ENCODE assay signal across 8 mouse cellular contexts in genomic region chr4:119072363-119072940, GRCm38 (mm10). TPM values are rescaled to one million over a fixed set of nuclear protein-coding genes. Genes with fewer than 3 reads are reported as not detected.
DNase-seq lines count a peak whose midpoint lies in the region; ATAC-seq and TF ChIP-seq lines count a peak whose summit lies in the region.

No protein-coding gene starts in this region.

- no peak for DNase-seq in heart, adult 11 months
- peak; percentile 51 for DNase-seq in ES-CJ7 (ENCODE audit: low read depth, low spot score)
- DNase-seq in B cell, adult 2 months, result no peak
- no peak for DNase-seq in gastrocnemius, adult 2 months

- peak overlapping the region; percentile 50 for H3K27ac ChIP-seq in heart, embryonic 13.5 days (replicated peaks)
- H3K27ac ChIP-seq in forebrain, embryonic 16.5 days (ENCODE audit: low read length), result no peak overlapping the region
- H3K27ac ChIP-seq in limb, embryonic 15.5 days, result peak overlapping the region; percentile 91
- H3K27ac ChIP-seq in gastrocnemius, adult 2 months, result no peak overlapping the region

- peak overlapping the region; percentile 21; the same call in 1 of the 2 replicates for H3K4me3 ChIP-seq in heart, embryonic 13.5 days
- peak overlapping the region; percentile 30 for H3K4me3 ChIP-seq in forebrain, embryonic 16.5 days (replicated peaks; ENCODE audit: low read length)
- peak overlapping the region; percentile 23 for H3K4me3 ChIP-seq in limb, embryonic 15.5 days
- no peak overlapping the region for H3K4me3 ChIP-seq in gastrocnemius, adult 2 months

- TF ChIP-seq CTCF in gastrocnemius, adult 2 months (IDR thresholded peaks at IDR 0.05), result no peak

- 41% methylated on average over 19 of the region's 19 CpGs for WGBS in heart, embryonic 13.5 days
- 22% methylated on average over 19 of the region's 19 CpGs for WGBS in forebrain, embryonic 16.5 days
- WGBS in limb, embryonic 15.5 days, result 25% methylated on average over 19 of the region's 19 CpGs

- H3K27me3 ChIP-seq in heart, embryonic 13.5 days (replicated peaks), result peaks cover 25% of the 10 kb centered on the region; the same call in 1 of the 2 replicates
- H3K27me3 ChIP-seq in forebrain, embryonic 16.5 days (replicated peaks; ENCODE audit: control insufficient read depth, insufficient read depth, low read length), result peaks cover 6% of the 10 kb centered on the region; the same call in 1 of the 2 replicates
- 0 out of 2 replicates have a peak, but pooled peaks cover 2% of the 10 kb centered on the region for H3K27me3 ChIP-seq in limb, embryonic 15.5 days

- peaks cover 63% of the 10 kb centered on the region for H3K4me1 ChIP-seq in heart, embryonic 13.5 days
- H3K4me1 ChIP-seq in forebrain, embryonic 16.5 days (replicated peaks; ENCODE audit: control insufficient read depth, insufficient read depth, low read length), result peaks cover 18% of the 10 kb centered on the region
- H3K4me1 ChIP-seq in limb, embryonic 15.5 days, result peaks cover 67% of the 10 kb centered on the region

- intact Hi-C loops in gastrocnemius, adult 2 months (cut with DNase I), result no loop called here

- H3K9me3 ChIP-seq in heart, embryonic 13.5 days, result no peaks in the 10 kb centered on the region
- no peaks in the 10 kb centered on the region for H3K9me3 ChIP-seq in forebrain, embryonic 16.5 days (ENCODE audit: control insufficient read depth, low read length)
- H3K9me3 ChIP-seq in limb, embryonic 15.5 days, result no peaks in the 10 kb centered on the region

- H3K4me2 ChIP-seq in heart, embryonic 13.5 days, result peak overlapping the region; percentile 55
- peak overlapping the region; percentile 50 for H3K4me2 ChIP-seq in forebrain, embryonic 16.5 days (ENCODE audit: low read length)
- H3K4me2 ChIP-seq in limb, embryonic 15.5 days, result peak overlapping the region; percentile 44

- H3K9ac ChIP-seq in heart, embryonic 13.5 days, result peak overlapping the region; percentile 57
- H3K9ac ChIP-seq in forebrain, embryonic 16.5 days (replicated peaks; ENCODE audit: low read depth, low read length), result peak overlapping the region; percentile 43
- H3K9ac ChIP-seq in limb, embryonic 15.5 days, result no peak overlapping the region

- no peak for ATAC-seq in heart, embryonic 13.5 days (ENCODE audit: extremely low read depth, insufficient number of reproducible peaks, low FRiP score, low TSS enrichment)
- peak; percentile 13; the same call in 1 of the 2 replicates for ATAC-seq in forebrain, embryonic 16.5 days
- peak; percentile 5; the same call in 1 of the 2 replicates for ATAC-seq in limb, embryonic 15.5 days (ENCODE audit: insufficient number of reproducible peaks, low FRiP score, low TSS enrichment, low read depth)
- no peak for ATAC-seq in erythroblast, adult 5-6 weeks (replicated peaks; ENCODE audit: low FRiP score, poor library complexity, severe bottlenecking)

- H3K36me3 ChIP-seq in heart, embryonic 13.5 days, result no peaks in the 10 kb centered on the region
- H3K36me3 ChIP-seq in forebrain, embryonic 16.5 days (ENCODE audit: control insufficient read depth, insufficient read depth), result no peaks in the 10 kb centered on the region
- no peaks in the 10 kb centered on the region for H3K36me3 ChIP-seq in limb, embryonic 15.5 days

RNA-seq across cellular contexts. Expression of gene Slc2a1, which starts 36.1 kb away (rescaled TPM):
- polyA plus RNA-seq in heart, embryonic 13.5 days (2015; fragmentation: Nextera tagmentation; extraction: Ambion mirVana), result 180 and 217 TPM in 2 replicates
- 88.3 and 103 TPM in 2 replicates for polyA plus RNA-seq in forebrain, embryonic 16.5 days (2015; fragmentation: Nextera tagmentation; extraction: Ambion mirVana)
- 179 and 208 TPM in 2 replicates for polyA plus RNA-seq in limb, embryonic 15.5 days (2015; fragmentation: Nextera tagmentation; extraction: Ambion mirVana)
- 1 to 10 TPM; 5.1 to 6.3 TPM for total RNA-seq in gastrocnemius, adult 2 months (2021)
- 0.38 and 2.7 TPM in 2 replicates for total RNA-seq in erythroblast, adult 5-6 weeks (2015; ENCODE audit: low replicate concordance)
- 1.1 and 1.4 TPM in 2 replicates for total RNA-seq in erythroblast, adult 5-6 weeks (2017; ENCODE audit: low replicate concordance)

Comparison
In these comparisons a context has a peak if more than half of its experiments do, and no peak if none do; other contexts are left out.
1. ATAC-seq: peak in forebrain, embryonic 16.5 days (single experiment) and limb, embryonic 15.5 days (single experiment); none in heart, embryonic 13.5 days (single experiment) and erythroblast, adult 5-6 weeks (single experiment).
2. H3K27ac ChIP-seq: peak in heart, embryonic 13.5 days (single experiment) and limb, embryonic 15.5 days (single experiment); none in forebrain, embryonic 16.5 days (single experiment) and gastrocnemius, adult 2 months (single experiment).
3. Peak in every context shown above with its lines, with median percentiles within 50 percentile points of each other: H3K4me2 ChIP-seq.